Mouse (Mus musculus): ENCODE measurements around the gene Apoc1.
A peak's percentile ranks its signal among the peaks of the same experiment; 100 is the strongest.

The Apoc1 gene

DNA sequence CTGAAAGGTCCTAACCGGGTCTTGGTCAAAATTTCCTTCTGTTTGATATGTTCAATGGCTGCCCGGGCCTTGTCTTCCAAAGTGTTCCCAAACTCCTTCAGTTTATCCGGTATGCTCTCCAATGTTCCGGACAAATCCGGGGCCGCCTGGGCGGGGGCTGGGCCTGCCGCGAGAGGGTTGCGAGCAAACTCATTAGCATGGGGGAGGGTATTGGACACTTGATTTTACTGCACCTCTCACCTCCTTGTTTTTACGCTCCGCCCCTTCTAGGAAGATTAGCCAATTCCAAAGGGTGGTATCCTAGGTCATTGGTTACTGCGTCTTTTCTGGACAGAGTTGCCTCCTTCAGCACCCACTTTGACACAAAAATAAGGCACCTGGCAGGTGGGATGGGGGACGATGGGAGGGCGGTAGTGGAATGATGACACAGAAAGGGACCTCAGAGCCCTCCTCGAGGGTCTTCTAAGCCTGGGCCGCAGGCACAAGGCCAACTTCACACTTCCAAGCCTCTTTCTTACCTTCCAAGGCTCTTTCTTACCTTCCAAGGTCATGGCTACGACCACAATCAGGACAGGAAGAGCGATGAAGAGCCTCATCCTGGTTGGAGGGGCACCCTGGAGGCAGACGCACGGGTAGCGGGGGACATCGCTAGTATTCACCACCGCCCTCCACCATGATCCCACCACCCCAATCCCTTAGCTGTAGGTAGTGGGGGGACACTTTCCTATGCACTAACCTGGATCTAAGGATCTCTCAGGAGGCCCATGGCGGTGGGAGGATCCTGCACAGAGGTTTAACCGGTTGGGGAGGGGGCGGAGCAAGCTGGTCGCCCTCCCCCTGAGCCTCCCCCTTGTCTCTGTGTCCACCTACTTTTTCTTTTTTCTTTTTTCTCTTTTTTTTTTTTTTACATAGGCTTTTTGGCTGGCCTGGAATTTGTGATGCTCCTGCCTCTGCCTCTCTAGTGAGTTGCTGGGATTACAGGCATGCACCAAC lies at the start of gene Apoc1:
Gene Apoc1, minus strand, starts transcription at position 788 of the 993 bp plus-strand sequence.
- DNase-seq (ENCODE audit: low read depth, low spot score), result no peak

DNA sequence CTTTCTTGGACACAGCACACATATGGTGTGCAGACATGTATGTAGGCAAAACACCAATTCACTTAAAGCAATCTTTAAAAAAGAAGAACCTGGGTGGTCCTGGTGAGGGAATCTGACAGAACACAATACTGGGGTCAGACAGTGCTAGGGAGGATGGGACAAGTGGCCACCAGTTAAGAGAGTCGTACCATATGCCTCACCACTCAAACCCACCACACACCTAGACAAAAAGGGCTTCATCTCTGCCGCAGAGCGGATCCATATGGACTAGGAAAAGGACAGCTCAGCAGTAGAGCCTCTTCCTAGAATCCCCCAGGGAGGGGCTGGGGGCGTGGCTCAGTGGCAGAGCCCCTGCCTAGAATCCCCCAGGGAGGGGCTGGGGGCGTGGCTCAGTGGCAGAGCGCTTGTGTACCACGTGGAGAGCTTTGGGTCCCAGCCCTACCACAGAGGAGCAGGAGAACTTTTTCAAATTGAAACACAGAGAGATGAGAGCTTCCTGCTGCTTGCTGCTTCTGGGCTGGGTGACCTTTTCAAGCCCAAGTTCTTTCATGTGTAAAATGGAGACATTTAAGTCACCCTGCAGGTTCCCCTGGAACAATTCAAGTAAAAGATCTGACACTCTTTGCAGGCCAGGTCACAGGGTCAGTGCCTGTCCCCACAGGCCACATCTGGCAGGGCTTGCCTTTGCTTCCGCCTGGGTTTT lies 49.0 kb upstream of the Apoc1 start:
- DNase-seq (ENCODE audit: low read depth, low spot score), result no peak

DNA sequence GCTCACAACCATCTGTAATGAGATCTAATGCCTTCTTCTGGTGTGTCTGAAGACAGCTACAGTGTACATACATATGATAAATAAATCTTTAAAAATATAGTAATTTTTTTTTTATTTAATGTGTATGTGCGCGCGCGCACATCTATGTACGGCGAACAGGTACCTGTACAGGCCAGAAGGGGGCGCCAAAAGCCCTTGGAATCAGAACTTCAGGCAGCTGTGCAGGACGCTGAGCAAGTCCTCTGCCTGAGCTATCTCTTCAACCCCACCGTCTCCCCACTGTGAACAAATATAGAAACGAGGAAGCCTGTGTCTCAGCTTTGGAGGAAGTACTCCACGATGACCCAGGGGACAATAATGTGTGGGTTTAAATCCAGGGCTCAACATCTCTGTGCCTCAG lies 47.8 kb upstream of the Apoc1 start:
- DNase-seq (ENCODE audit: low read depth, low spot score), result no peak

DNA sequence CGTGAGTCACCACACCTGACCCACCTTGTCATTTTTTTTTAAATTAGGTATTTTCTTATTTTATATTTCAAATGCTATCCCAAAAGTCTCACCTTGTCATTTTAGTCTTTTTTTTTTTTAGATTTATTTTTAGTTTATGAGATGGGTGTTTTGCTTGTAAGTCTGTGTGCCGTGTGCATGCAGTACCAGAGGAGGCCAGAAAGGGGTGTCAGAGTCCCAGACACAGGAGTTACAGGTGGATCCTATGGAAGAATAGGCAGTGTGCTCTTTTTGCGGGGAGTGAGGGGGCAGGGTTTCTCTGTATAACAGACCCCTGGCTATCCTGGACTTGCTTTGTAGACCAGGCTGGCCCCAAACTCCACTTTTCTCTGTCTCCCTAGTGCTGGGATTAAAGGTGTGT lies 46.3 kb upstream of the Apoc1 start:
- DNase-seq (ENCODE audit: low read depth, low spot score), result no peak

DNA sequence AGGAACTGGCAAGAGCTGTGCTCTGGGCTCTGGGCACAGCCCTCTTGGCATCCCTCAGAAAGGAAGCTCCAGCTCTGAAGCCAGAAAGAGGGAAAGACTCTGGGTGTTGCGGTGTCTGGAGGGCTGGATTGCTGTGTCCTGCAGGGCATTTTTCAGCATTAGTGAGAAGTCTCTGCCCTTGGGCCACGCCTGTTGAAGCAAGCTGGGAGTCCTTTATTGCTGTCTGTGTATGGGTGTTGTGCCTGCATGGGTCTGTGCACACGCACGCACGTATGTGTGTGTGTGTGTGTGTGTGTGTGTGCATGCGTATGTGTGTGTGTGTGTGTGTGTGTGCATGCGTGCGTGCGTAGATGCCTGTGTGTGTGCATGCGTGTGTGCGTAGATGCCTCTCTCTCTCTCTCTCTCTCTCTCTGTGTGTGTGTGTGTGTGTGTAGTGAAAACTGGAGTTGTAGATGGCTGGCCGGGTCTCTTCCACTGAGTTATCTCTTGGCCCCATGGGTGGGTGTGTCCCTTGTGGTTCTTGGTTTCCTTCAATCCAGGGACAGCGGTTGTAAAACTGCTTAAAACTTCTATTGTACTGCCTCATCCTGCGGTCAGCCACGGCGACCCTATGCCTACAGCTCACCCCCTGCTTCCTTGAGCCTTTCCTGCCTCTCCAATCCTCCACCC lies 44.1 kb upstream of the Apoc1 start:
- no peak for DNase-seq (ENCODE audit: low read depth, low spot score)

DNA sequence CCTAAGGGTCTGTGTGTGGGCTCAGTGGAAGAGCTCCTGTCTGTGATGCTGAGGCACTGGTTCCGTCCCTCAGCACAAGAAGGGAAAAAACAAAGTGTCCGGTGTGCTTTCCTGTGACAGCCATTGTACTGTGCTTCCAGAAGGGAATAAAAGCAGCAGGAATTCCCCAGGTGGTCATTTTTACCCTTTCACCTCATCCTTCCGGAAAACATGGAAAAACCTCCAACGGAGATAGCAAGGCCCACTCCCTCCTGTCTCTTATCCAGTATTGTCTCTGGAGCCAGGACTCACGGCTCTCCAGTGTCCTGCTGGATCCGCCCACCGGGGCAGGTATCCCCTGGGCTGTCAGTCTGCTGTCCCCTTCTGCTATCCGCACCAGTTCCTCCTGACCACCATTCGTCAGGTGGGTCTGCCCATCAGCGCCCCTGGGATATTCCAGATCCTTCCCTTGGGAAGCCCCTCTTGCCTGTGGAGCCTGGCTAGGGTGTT lies 41.8 kb upstream of the Apoc1 start:
- no peak for DNase-seq (ENCODE audit: low read depth, low spot score)

DNA sequence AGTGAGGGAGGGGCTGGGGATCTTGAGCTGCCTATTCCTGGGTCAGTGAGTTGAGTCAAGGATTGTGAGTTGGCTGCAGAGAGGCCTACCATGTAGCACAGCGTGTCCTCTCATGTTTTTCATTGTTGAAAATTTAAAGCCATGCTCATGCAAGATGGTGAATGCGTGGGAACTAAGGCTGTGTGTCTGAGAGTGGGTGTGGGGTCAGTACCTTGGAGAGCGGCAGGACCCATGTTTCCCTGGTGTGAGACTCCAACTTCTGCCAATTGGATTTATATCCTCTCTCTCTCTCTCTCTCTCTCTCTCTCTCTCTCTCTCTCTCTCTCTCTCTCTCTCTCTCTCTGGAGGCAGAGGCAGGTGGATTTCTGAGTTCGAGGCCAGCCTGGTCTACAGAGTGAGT lies 34.1 kb upstream of the Apoc1 start:
- no peak for DNase-seq (ENCODE audit: low read depth, low spot score)

DNA sequence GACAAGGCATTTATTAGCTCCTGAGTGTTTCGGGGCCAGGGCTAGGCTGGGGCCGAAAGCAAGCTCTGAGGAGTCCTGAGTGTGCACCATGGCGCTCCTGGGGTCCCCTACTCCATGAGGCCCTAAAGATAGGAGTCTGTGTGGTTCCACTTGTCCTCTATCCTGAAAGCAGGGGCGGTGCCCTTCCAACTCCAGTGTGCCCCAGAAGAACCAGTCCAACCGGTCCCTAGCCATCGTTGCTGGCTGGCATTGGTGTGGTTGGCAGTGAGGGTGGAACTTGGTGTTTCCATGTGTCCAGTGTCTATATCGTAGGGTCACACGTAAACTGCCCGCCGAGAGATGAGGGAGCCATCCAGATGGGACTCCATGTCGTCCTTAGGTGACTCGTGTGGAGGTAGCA lies 31.7 kb upstream of the Apoc1 start:
- DNase-seq (ENCODE audit: low read depth, low spot score), result no peak

DNA sequence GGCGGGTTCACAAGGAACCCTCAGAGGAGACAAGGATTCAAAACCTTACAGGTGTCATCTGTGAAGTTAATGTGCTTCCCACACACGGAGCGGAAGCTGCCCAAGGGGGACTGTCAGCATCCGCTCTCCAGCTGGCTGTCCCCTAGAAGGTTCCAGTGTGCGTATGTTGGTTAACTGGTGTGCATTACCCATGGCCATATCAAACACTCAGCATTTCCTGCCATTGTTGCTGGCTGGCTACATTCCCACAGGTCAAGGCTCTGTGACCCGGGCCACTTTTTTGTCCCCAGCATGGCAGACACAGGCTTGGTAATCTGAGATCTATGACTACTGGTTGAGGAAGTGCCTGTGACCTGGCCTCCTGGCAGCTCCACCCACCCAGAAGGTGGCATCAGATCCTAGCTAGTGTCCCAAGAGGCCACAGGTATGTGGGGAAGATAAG lies 30.3 kb upstream of the Apoc1 start:
- DNase-seq (ENCODE audit: low read depth, low spot score), result no peak

DNA sequence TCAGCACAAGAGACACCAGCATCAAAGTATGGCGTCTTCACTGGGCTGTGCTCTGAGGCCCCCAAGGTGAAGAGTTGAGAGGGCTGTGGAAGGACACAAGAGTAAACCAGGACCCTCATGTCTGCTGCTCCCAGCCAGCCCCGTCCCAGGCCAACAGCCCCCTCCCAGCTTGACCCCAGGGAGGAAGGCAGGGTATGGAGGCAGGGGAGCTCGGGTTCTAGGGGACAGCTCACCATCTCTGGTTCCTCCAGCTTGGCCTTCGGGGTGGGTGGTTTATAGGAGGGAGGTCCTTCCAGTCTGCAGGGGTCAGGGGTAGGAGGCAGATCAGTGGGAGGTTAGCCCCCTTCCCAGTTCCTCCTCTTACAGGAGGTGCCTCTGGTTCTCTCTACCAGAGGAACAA lies 26.7 kb upstream of the Apoc1 start:
- DNase-seq (ENCODE audit: low read depth, low spot score), result no peak

DNA sequence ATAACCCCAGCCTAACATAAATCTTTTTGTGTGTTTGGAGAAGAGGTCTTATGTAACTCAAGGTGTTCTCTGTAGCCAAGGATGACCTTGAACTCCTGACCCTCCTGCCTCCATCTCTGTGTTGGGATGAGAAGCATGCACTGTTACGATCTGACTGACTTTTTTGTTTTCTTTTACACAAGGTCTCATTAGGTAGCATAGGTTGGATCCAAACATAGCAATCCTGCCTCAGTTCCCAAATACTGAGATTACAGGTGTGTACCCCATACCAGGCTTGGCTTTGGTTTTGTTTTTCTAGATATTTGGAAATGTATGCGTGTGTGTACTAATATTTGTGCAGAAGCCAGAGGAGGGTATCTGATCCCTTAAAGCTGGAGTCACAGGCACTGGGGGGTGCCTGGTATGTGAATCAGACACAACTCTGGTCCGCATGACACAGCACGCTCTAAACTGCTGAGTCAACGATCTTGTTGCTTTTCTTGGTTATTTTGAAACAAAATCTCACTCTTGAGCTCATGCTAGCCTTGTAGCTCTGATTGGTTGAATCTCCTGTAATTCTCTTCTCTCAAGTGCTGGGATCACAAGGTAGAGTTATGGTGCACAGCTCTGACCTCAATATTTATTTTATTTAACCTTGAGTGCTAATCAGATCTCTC lies 26.0 kb upstream of the Apoc1 start:
- no peak for DNase-seq (ENCODE audit: low read depth, low spot score)

DNA sequence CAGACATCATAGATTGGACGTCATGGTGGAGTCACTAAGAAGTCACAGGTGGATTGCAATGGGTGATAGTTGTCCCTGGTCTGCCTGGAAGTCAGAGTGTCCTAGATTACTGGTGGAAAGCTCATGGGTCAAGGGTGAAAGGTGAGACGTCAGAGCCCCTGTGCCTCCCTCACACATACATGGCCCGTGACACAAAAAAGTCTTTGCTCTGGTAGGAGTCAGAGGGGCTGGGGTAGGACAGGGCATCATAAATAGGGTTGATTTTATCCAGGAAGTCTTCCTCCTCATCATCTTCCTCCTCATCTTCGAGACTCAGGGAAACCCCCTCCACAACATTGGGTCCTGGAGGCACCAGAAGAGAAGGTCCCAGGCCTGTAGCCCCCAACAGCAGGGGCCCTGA lies 24.9 kb upstream of the Apoc1 start:
- DNase-seq (ENCODE audit: low read depth, low spot score), result no peak

DNA sequence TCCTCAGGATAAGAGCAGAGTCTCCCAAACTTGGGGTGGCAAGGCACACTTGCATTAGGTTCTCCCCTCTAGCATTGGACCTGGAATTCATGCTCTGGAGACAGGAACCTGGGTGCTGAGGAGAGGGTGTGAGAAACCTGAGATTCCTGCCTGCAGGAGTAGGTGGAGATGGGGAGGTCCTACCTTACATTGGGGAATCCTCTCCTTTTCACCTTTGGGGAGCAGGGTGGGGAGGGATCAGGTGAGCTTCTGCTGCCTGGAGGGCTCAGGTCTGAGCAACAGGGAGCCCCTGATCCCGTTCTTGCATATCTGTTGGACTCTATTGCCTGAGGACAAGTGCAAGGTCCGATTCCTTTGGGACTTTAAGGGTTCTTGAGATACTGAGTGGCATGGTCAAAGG lies 24.4 kb upstream of the Apoc1 start:
- no peak for DNase-seq (ENCODE audit: low read depth, low spot score)

DNA sequence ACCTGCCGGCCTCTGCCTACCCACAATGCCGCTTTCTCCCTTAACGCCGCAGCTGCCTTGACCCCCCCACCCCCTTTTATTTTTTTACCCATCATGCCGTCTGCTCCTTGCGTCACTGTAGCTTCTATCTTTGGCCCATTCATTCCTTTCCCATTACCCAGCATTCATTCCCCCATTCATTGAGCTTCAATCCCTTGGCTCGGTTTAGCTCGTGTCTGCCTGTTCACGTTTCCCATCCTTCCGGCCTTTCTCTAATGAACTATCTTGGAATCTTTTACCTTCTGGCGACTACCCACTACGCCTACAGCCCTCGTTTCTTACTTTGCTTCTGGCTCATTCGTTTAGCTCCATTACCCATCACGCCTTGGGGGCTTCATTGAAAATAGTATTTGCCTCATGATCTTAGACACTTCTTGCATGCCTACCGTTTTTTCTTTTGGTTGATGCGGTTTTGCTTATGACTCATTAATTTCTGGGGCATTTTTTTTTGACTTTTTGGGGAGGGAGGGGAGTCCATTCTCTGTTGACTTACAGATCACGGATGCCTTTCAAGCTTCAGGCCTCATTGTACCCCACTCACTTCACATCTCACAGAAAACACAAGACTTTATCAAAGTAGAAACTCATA lies 23.7 kb upstream of the Apoc1 start:
- DNase-seq (ENCODE audit: low read depth, low spot score), result no peak

DNA sequence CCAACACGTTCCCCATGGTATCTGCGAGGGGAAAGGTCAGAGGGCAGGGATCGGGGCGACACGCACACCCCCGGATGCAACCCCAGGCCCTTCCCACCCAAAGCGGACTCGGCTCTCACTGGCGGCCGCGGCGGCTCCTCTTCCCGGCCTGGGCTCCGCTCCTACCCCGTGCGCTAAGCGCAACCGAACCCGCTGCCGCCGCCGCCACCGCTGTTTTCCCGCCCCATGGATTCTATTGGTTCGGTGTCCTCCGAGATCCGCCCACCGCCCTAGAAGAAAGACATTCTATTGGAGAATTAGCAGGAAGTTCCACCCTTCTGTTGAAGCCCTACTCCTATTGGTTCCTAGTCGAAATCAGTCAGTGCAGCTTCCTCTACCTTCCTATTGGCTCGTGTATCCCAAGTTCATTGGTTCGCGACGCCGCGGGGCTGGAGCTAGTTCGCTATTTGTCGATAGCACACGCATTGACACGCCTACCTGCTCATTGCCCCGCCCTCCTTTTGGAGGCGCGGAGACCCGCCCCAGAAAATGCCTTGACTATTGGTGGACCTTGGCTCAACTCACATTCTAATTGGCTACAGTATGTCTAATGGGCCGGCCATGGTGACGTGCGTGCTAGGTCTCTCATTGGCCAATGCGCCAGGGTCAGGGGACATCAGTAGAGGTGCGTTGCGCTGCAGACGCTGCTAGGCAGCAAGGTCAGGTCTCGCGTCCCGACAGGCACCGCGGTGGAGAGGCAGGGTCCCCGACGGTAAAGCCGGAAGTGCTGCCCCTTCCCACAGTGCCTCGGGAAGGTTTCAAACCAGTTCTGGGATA lies 23.0 kb upstream of the Apoc1 start, which contains the start of gene Tomm40:
Gene Tomm40, minus strand, starts transcription at position 200 of the 816 bp plus-strand sequence.
- peak; percentile 100 for DNase-seq (ENCODE audit: low read depth, low spot score)

DNA sequence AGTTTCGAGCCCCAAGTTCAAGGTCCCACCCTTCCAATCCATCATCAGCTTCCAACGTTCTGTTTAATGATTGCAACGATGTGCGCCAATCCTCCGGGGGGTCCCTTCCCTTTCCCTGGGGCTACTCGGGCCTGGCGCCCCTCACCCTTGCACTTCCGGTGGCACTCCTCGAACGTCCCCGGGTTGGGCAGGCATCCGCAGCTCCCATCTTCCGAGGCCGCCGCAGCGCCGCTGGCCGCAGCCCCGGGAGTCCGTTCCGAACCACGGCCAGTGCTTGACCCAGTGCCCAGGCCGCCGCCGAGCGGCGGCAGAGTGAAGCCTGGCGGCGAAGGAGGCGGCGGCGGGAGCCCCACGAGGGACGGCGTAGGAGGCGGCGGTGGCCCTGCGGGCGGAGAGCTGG lies 22.4 kb upstream of the Apoc1 start:
- no peak for DNase-seq (ENCODE audit: low read depth, low spot score)

DNA sequence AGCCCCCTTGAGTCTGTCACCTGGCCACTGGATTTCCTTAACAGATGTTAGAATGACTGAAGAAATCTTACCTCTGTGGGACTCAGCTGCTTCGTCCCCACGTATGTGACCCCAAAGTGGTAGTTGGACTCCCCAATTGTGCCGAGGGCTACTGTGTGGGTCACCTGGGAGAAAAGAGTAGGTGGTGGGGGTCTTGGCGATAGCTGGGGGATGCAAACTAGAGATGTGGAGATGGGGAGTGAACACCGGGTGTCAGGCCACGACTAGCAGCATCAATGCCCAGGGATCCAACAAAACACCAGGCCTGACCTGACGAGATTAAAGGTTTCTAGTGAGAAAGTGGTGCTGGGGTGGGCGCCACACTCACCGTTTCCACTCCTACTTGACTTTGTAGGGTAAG lies 21.1 kb upstream of the Apoc1 start:
- no peak for DNase-seq (ENCODE audit: low read depth, low spot score)

DNA sequence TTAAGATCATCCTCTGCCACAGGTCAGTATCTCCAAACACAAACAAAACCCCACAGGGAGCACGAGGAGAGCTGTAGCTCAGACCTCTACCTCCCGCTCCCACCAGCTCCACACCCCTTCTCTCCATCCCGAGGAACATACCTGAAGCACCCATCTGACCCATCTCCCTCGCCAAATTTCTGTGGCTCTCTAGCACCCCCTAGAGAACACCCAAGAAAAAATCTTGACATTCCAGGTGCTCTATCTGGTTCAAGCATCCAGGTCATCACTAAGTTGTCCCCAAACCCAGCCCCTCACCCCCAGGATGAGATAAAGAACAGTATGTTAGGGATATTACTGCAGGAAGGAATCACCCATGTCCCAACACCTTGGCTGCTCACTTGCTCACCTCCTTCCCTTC lies 20.7 kb upstream of the Apoc1 start:
- DNase-seq (ENCODE audit: low read depth, low spot score), result no peak

DNA sequence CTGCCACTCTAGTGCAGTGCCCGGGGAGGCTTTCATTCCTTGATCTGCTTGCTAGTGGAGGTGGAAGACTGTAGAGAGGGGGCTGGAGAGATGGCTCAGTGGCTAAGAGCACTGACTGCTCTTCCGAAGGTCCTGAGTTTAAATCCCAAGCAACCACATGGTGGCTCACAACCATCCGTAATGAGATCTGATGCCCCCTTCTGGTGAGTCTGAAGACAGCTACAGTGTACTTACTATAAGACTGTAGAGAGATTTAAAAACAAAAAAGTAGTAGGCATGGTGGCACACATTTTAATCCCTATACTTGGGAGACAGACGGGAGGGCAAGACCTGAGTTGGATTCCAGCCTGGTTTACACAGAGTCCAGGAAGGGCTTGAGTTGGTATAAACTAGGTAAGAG lies 20.0 kb upstream of the Apoc1 start:
- no peak for DNase-seq (ENCODE audit: low read depth, low spot score)

DNA sequence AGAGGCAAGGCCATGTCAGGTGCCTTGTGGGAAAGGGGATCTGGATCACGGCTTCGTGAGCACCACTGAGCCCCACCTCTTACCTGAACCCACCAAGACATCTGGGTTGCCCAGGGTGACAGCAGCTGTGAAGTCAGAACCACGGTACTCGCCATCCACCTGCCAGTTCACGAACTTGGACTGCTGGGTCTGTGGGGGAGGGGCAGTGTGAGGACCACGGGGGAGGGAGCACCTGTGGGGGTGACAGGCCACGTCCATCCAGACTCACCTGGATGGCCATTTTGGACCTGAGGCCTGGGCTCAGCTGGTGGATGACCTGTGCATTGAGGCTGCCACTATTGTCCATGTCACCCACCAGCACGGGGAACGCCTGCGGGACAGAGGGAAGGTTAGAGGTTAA lies 18.2 kb upstream of the Apoc1 start:
- DNase-seq (ENCODE audit: low read depth, low spot score), result no peak
